Mouse (Mus musculus): ENCODE results near the gene Cog6. TPM values are rescaled to one million over a fixed set of nuclear protein-coding genes. Genes with fewer than 3 reads are reported as not detected.
A peak's percentile ranks its signal among the peaks of the same experiment; 100 is the strongest.

Cog6 gene
- total and polyA plus RNA-seq, 3 experiments: 15.6 to 25.8 (median 18.4) TPM

- H3K79me2 ChIP-seq (replicated peaks; ENCODE audit: control insufficient read depth, extremely low read depth, insufficient read depth, poor library complexity, severe bottlenecking): no peaks in the 10 kb centered on the region
- H3K36me3 ChIP-seq (replicated peaks in 1 of 2; ENCODE audit: control insufficient read depth in 1 of 2, insufficient read depth in 1 of 2, low read length in 1 of 2): no peaks in the 10 kb centered on the region
- H3K4me3 ChIP-seq (replicated peaks in 1 of 3; ENCODE audit: low read depth in 2 of 3, low read length in 2 of 3, poor library complexity in 1 of 3): no peak overlapping the region
- TF ChIP-seq CTCF (conservative IDR thresholded peaks at IDR 0.05 in 1 of 2, IDR thresholded peaks at IDR 0.05 in 1 of 2; ENCODE audit: low read depth in 2 of 2, low read length in 2 of 2) (no peak), GABPA (IDR thresholded peaks at IDR 0.05; ENCODE audit: insufficient replicate concordance, low read depth, low read length) (no peak), E2F4 (IDR thresholded peaks at IDR 0.05; ENCODE audit: insufficient replicate concordance, low read depth, low read length) (no peak), JUND (conservative IDR thresholded peaks at IDR 0.05; ENCODE audit: low read depth, low read length) (no peak), PAX5 (IDR thresholded peaks at IDR 0.05; ENCODE audit: low read length) (no peak), TCF12 (IDR thresholded peaks at IDR 0.05; ENCODE audit: low read depth, low read length) (no peak), BHLHE40 (IDR thresholded peaks at IDR 0.05; ENCODE audit: low read depth, low read length) (no peak), RAD21 (IDR thresholded peaks at IDR 0.05; ENCODE audit: low read depth, low read length) (no peak)
- in situ Hi-C loops (cut with MboI; ENCODE audit: low pct_ligation_motif_present, low pct_unique_long_range_greater_than_20kb, low sequenced_read_pairs): no loop called here
- peak; percentile 11 for DNase-seq (ENCODE audit: extremely low read depth)
- H3K27me3 ChIP-seq (replicated peaks): no peaks in the 10 kb centered on the region
- no peaks in the 10 kb centered on the region for H3K9me3 ChIP-seq (replicated peaks; ENCODE audit: low read length)
- 0 out of 2 replicates have a peak overlapping the region, but pooled peaks have one; percentile 15 for H3K4me2 ChIP-seq (ENCODE audit: insufficient read depth, low read depth, poor library complexity, severe bottlenecking)
- dilution Hi-C loops (cut with MboI; ENCODE audit: extremely low pct_ligation_motif_present, extremely low pct_unique_long_range_greater_than_20kb, low sequenced_read_pairs): no loop called here
- no peak overlapping the region for H3K9ac ChIP-seq (ENCODE audit: insufficient read depth, low read depth)
- H3K27ac ChIP-seq (ENCODE audit: insufficient read depth, low read depth): no peak overlapping the region
- H3K4me1 ChIP-seq (ENCODE audit: control insufficient read depth in 1 of 2, insufficient read depth in 2 of 2): peaks cover 0 to 9% of the 10 kb centered on the region in 2 experiments; a peak in 2 of 4 replicates
Observed at GRCm38 (mm10) chr3:53065267-53066094, 48.4 kb upstream of the Cog6 start.

DNA sequence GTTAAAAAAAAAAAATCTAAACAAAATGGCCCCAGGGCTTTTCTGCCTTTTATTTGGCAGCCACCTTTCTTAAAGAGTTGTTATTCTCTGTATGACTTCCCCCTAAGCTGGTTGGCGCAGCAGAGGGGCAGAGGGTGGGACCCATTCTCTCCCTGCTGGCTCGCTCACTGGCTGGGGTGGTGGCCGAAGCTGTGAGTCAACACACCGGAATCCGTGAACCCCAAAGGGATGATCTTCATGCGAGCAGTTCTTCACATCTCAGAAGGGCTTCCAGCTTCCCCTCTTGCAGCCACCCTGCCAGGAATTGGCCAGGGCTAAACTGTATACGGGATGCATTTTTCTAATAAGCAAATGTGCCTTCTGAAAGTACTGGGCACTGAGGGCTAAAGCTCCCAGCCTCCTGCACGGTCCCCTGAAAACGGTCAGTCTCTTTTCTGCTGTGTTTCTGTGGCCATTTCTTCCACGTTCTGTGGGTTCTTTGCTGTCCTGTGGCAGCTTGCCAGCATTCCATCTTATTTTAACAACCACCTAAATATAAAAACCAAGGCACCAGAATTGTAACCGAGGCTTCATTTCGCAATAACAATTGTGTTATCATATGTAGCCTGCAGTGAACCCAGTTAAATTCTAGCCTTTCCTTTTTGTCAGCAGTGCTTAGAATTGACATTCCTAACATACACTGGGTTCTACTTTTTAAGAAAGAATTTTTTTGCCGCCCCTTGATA, 46.5 kb upstream of the Cog6 start:
- peak overlapping the region; percentile 1; the same call in 1 of the 2 replicates for H3K4me2 ChIP-seq (ENCODE audit: insufficient read depth, low read depth, poor library complexity, severe bottlenecking)
- peaks cover 0 to 9% of the 10 kb centered on the region in 2 experiments; a peak in 2 of 4 replicates for H3K4me1 ChIP-seq (ENCODE audit: control insufficient read depth in 1 of 2, insufficient read depth in 2 of 2)
- in situ Hi-C loops (cut with MboI; ENCODE audit: low pct_ligation_motif_present, low pct_unique_long_range_greater_than_20kb, low sequenced_read_pairs) (no loop called here), dilution Hi-C loops (cut with MboI; ENCODE audit: extremely low pct_ligation_motif_present, extremely low pct_unique_long_range_greater_than_20kb, low sequenced_read_pairs) (no loop called here)
- no peak for TF ChIP-seq ZMIZ1 (IDR thresholded peaks at IDR 0.05; ENCODE audit: low read depth, low read length)
- no peak for TF ChIP-seq JUN (IDR thresholded peaks at IDR 0.05; ENCODE audit: insufficient read depth, low read depth, low read length)
- TF ChIP-seq RAD21 (IDR thresholded peaks at IDR 0.05; ENCODE audit: low read depth, low read length): no peak
- no peak for TF ChIP-seq KAT2A (IDR thresholded peaks at IDR 0.05; ENCODE audit: insufficient replicate concordance, low read length)
- no peak for TF ChIP-seq BHLHE40 (IDR thresholded peaks at IDR 0.05; ENCODE audit: low read depth, low read length)
- TF ChIP-seq RCOR1 (conservative IDR thresholded peaks at IDR 0.05; ENCODE audit: low read depth, low read length): no peak
- TF ChIP-seq JUND (conservative IDR thresholded peaks at IDR 0.05; ENCODE audit: low read depth, low read length): no peak
- no peak for TF ChIP-seq UBTF (IDR thresholded peaks at IDR 0.05; ENCODE audit: low read depth, low read length)
- H3K9ac ChIP-seq (ENCODE audit: insufficient read depth, low read depth): no peak overlapping the region
- no peak overlapping the region for H3K4me3 ChIP-seq (replicated peaks in 1 of 3; ENCODE audit: low read depth in 2 of 3, low read length in 2 of 3, poor library complexity in 1 of 3)
- H3K36me3 ChIP-seq (replicated peaks in 1 of 2; ENCODE audit: control insufficient read depth in 1 of 2, insufficient read depth in 1 of 2, low read length in 1 of 2): no peaks in the 10 kb centered on the region
- no peak overlapping the region for H3K27ac ChIP-seq (ENCODE audit: insufficient read depth, low read depth)
- H3K9me3 ChIP-seq (replicated peaks; ENCODE audit: low read length): no peaks in the 10 kb centered on the region
- DNase-seq (ENCODE audit: extremely low read depth): no peak
- H3K79me2 ChIP-seq (replicated peaks; ENCODE audit: control insufficient read depth, extremely low read depth, insufficient read depth, poor library complexity, severe bottlenecking): no peaks in the 10 kb centered on the region
- no peaks in the 10 kb centered on the region for H3K27me3 ChIP-seq (replicated peaks)

Measured in CH12.LX (cell line).